Comparison of ENCODE assay signal across 8 mouse cellular contexts in genomic region chr16:4304176-4304922, GRCm38 (mm10).
A peak's percentile ranks its signal among the peaks of the same experiment; 100 is the strongest.
DNase-seq lines count a peak whose midpoint lies in the region; ATAC-seq and TF ChIP-seq lines count a peak whose summit lies in the region.

No protein-coding gene starts in this region.

- no peaks in the 10 kb centered on the region for H3K27me3 ChIP-seq in forebrain, postnatal 0 days (ENCODE audit: insufficient read depth, low read length)
- no peaks in the 10 kb centered on the region for H3K27me3 ChIP-seq in forebrain, embryonic 10.5 days (ENCODE audit: poor library complexity, severe bottlenecking)
- H3K27me3 ChIP-seq in heart, embryonic 12.5 days (replicated peaks) = 0 out of 2 replicates have a peak, but pooled peaks cover 3% of the 10 kb centered on the region
- no peaks in the 10 kb centered on the region for H3K27me3 ChIP-seq in liver, postnatal 0 days (ENCODE audit: insufficient read depth, low read length)

- no peak overlapping the region for H3K9ac ChIP-seq in forebrain, postnatal 0 days
- H3K9ac ChIP-seq in heart, embryonic 12.5 days = no peak overlapping the region
- no peak overlapping the region for H3K9ac ChIP-seq in liver, postnatal 0 days (replicated peaks)

- no peak for TF ChIP-seq EP300 in liver, postnatal 0 days (IDR thresholded peaks at IDR 0.05; ENCODE audit: low read depth)

- ATAC-seq in forebrain, postnatal 0 days = peak; percentile 45; the same call in 1 of the 2 replicates
- ATAC-seq in heart, embryonic 12.5 days (ENCODE audit: insufficient number of reproducible peaks, low FRiP score) = 0 out of 2 replicates have a peak, but pooled peaks have one; percentile 42
- peak; percentile 79 for ATAC-seq in liver, postnatal 0 days
- no peak for ATAC-seq in inflammation-experienced regulatory T-cells, adult 6 months

- H3K4me1 ChIP-seq in forebrain, postnatal 0 days (ENCODE audit: insufficient read depth) = no peaks in the 10 kb centered on the region
- H3K4me1 ChIP-seq in forebrain, embryonic 10.5 days = no peaks in the 10 kb centered on the region
- no peaks in the 10 kb centered on the region for H3K4me1 ChIP-seq in heart, embryonic 12.5 days (replicated peaks)
- H3K4me1 ChIP-seq in liver, postnatal 0 days (ENCODE audit: insufficient read depth) = no peaks in the 10 kb centered on the region

- peaks cover 28% of the 10 kb centered on the region; the same call in 1 of the 2 replicates for H3K36me3 ChIP-seq in forebrain, postnatal 0 days (ENCODE audit: insufficient read depth)
- H3K36me3 ChIP-seq in forebrain, embryonic 10.5 days (replicated peaks) = no peaks in the 10 kb centered on the region
- H3K36me3 ChIP-seq in heart, embryonic 12.5 days = no peaks in the 10 kb centered on the region
- H3K36me3 ChIP-seq in liver, postnatal 0 days (replicated peaks; ENCODE audit: insufficient read depth, low read length) = peaks cover 11% of the 10 kb centered on the region; the same call in 1 of the 2 replicates

- H3K9me3 ChIP-seq in forebrain, postnatal 0 days (ENCODE audit: low read length) = no peaks in the 10 kb centered on the region
- H3K9me3 ChIP-seq in forebrain, embryonic 10.5 days = no peaks in the 10 kb centered on the region
- no peaks in the 10 kb centered on the region for H3K9me3 ChIP-seq in heart, embryonic 12.5 days (replicated peaks)
- H3K9me3 ChIP-seq in liver, postnatal 0 days (ENCODE audit: low read length) = no peaks in the 10 kb centered on the region

- H3K27ac ChIP-seq in forebrain, postnatal 0 days (ENCODE audit: low read depth, low read length) = no peak overlapping the region
- H3K27ac ChIP-seq in forebrain, embryonic 10.5 days = no peak overlapping the region
- H3K27ac ChIP-seq in heart, embryonic 12.5 days (ENCODE audit: poor library complexity, severe bottlenecking) = no peak overlapping the region
- H3K27ac ChIP-seq in liver, postnatal 0 days (ENCODE audit: low read depth) = no peak overlapping the region

- no peak overlapping the region for H3K4me3 ChIP-seq in forebrain, postnatal 0 days (ENCODE audit: low read depth, low read length)
- H3K4me3 ChIP-seq in forebrain, embryonic 10.5 days = no peak overlapping the region
- H3K4me3 ChIP-seq in heart, embryonic 12.5 days = no peak overlapping the region
- no peak overlapping the region for H3K4me3 ChIP-seq in liver, postnatal 0 days (ENCODE audit: low read depth, low read length)

- no peak overlapping the region for H3K4me2 ChIP-seq in forebrain, postnatal 0 days (ENCODE audit: low read depth)
- no peak overlapping the region for H3K4me2 ChIP-seq in heart, embryonic 12.5 days
- no peak overlapping the region for H3K4me2 ChIP-seq in liver, postnatal 0 days (ENCODE audit: low read depth, low read length)

- peak; percentile 64 for DNase-seq in forebrain, postnatal 0 days
- no peak for DNase-seq in forebrain, embryonic 10.5 days (ENCODE audit: extremely low spot score, low spot score)
- peak; percentile 26 for DNase-seq in thymus, postnatal 14 days
- DNase-seq in thymus, postnatal 0 days (ENCODE audit: low spot score) = no peak
- peak; percentile 32 for DNase-seq in liver, postnatal 0 days
- DNase-seq in ovary, adult 18-20 months (ENCODE audit: low spot score) = no peak

- 67% methylated on average over 12 of the region's 12 CpGs for WGBS in forebrain, postnatal 0 days
- WGBS in forebrain, embryonic 10.5 days = 73% methylated on average over 12 of the region's 12 CpGs
- 62% methylated on average over 12 of the region's 12 CpGs for WGBS in heart, embryonic 12.5 days
- 65% methylated on average over 12 of the region's 12 CpGs for WGBS in liver, postnatal 0 days (ENCODE audit: insufficient replicate concordance)

- TF ChIP-seq CTCF in forebrain, postnatal 0 days (IDR thresholded peaks at IDR 0.05; ENCODE audit: low read depth) = peak; percentile 76
- peak; percentile 68 for TF ChIP-seq CTCF in liver, postnatal 0 days (IDR thresholded peaks at IDR 0.05; ENCODE audit: low read depth)

Comparison
In these comparisons a context has a peak if more than half of its experiments do, and no peak if none do; other contexts are left out.
1. DNase-seq: peak in forebrain, postnatal 0 days (single experiment), thymus, postnatal 14 days (single experiment) and liver, postnatal 0 days (single experiment); none in forebrain, embryonic 10.5 days (single experiment), thymus, postnatal 0 days (single experiment) and ovary, adult 18-20 months (single experiment).